Mouse (Mus musculus) mouse trophoblast stem cell (cell line): ENCODE measurements around the gene Mdfi.

Experiments used
- in situ Hi-C, 2 experiments: fragments of 300-500 bp; cut with MseI, MboI; formaldehyde crosslinking; loops; 2 replicates in 1 of 2; 3 replicates in 1 of 2; pipeline ENCODE4 v1.15.1; 2025

Gene Mdfi

GRCm38 (mm10) chr17:47847985-47848384 lies 13.5 kb upstream of the Mdfi start:
- in situ Hi-C loops = no loop called here

- in situ Hi-C loops = no loop called here
Observed at GRCm38 (mm10) chr17:47845609-47846008, 11.1 kb upstream of the Mdfi start.

- in situ Hi-C loops = no loop called here
Observed at GRCm38 (mm10) chr17:47843465-47843864, 9.0 kb upstream of the Mdfi start.

GRCm38 (mm10) chr17:47841931-47842623 lies 7.6 kb upstream of the Mdfi start:
- in situ Hi-C loops = no loop called here

- in situ Hi-C loops = no loop called here
Observed at GRCm38 (mm10) chr17:47841521-47841920, 7.0 kb upstream of the Mdfi start.

- in situ Hi-C loops = no loop called here
Observed at GRCm38 (mm10) chr17:47837808-47838207, 3.3 kb upstream of the Mdfi start.

GRCm38 (mm10) chr17:47833628-47834481 lies 636 bp downstream of the Mdfi start:
- in situ Hi-C loops = no loop called here

GRCm38 (mm10) chr17:47833029-47833627 lies 1.4 kb downstream of the Mdfi start:
- in situ Hi-C loops = no loop called here

- in situ Hi-C loops = no loop called here
Observed at GRCm38 (mm10) chr17:47832501-47833028, 1.9 kb downstream of the Mdfi start.

- in situ Hi-C loops = no loop called here
Observed at GRCm38 (mm10) chr17:47831772-47832171, 2.7 kb downstream of the Mdfi start.

- in situ Hi-C loops = no loop called here
Observed at GRCm38 (mm10) chr17:47831161-47831560, 3.3 kb downstream of the Mdfi start.

- in situ Hi-C loops = no loop called here
Observed at GRCm38 (mm10) chr17:47821339-47821738, 13.2 kb downstream of the Mdfi start.

GRCm38 (mm10) chr17:47818038-47818725 lies 16.3 kb downstream of the Mdfi start:
- in situ Hi-C loops = no loop called here

GRCm38 (mm10) chr17:47815446-47815845 lies 19.0 kb downstream of the Mdfi start:
- in situ Hi-C loops = no loop called here

GRCm38 (mm10) chr17:47814496-47814895 lies 20.0 kb downstream of the Mdfi start:
- in situ Hi-C loops = no loop called here

- in situ Hi-C loops = no loop called here
Observed at GRCm38 (mm10) chr17:47813616-47814015, 20.9 kb downstream of the Mdfi start.

GRCm38 (mm10) chr17:47812200-47812599 lies 22.3 kb downstream of the Mdfi start:
- in situ Hi-C loops = no loop called here

- in situ Hi-C loops = no loop called here
Observed at GRCm38 (mm10) chr17:47811265-47811800, 23.2 kb downstream of the Mdfi start.

- in situ Hi-C loops = no loop called here
Observed at GRCm38 (mm10) chr17:47806230-47806629, 28.3 kb downstream of the Mdfi start.

- in situ Hi-C loops = no loop called here
Observed at GRCm38 (mm10) chr17:47805047-47805835, 29.2 kb downstream of the Mdfi start.

- in situ Hi-C loops = no loop called here
Observed at GRCm38 (mm10) chr17:47803662-47804061, 30.8 kb downstream of the Mdfi start.
